Mouse (Mus musculus) v-Abl transformed pro-B cells (cell line): Measurements from ENCODE around the gene Olfr223.
"Not testable (repeated sequence)": the region's sequence is repeated elsewhere in the genome, so short reads cannot be mapped to it uniquely, and the experiment has no call there.

Experiments
- in situ Hi-C, 2 experiments: fragments of 400-800 bp; cut with MboI; formaldehyde crosslinking; loops; one replicate each; pipeline ENCODE4 v1.15.1; 2025; ENCODE audit not compliant: unreplicated experiment in 2 of 2

Gene Olfr223

GRCm38 (mm10) chr11:59600872-59601271 is 7.8 kb upstream of the Olfr223 start:
- in situ Hi-C loops = no loop called here

- in situ Hi-C loops = no loop called here
Observed at GRCm38 (mm10) chr11:59599211-59599610, 6.1 kb upstream of the Olfr223 start.

GRCm38 (mm10) chr11:59596950-59597349 is 3.9 kb upstream of the Olfr223 start:
- in situ Hi-C loops = no loop called here

GRCm38 (mm10) chr11:59596091-59596490 is 3.0 kb upstream of the Olfr223 start:
- in situ Hi-C loops = no loop called here

GRCm38 (mm10) chr11:59589496-59589895 is 3.6 kb downstream of the Olfr223 start:
- in situ Hi-C loops = no loop called here

- in situ Hi-C loops = no loop called here
Observed at GRCm38 (mm10) chr11:59584539-59584938, 8.6 kb downstream of the Olfr223 start.

- in situ Hi-C loops = not testable (repeated sequence)
Observed at GRCm38 (mm10) chr11:59576135-59576534, 17.0 kb downstream of the Olfr223 start, which contains the start of gene Olfr222. Gene Olfr222 (minus strand): TSS chr11:59576235.

- in situ Hi-C loops = no loop called here
Observed at GRCm38 (mm10) chr11:59575726-59576125, 17.4 kb downstream of the Olfr223 start.

- in situ Hi-C loops = loop anchor here (5.0 kb wide), 2 partner anchors 42 to 267 kb away; partner anchors contain the start of gene Zkscan17 (in 2 of the 2)
Observed at GRCm38 (mm10) chr11:59569306-59569705, 23.8 kb downstream of the Olfr223 start.

GRCm38 (mm10) chr11:59562837-59563236 is 30.3 kb downstream of the Olfr223 start:
- in situ Hi-C loops = no loop called here

- in situ Hi-C loops = no loop called here
Observed at GRCm38 (mm10) chr11:59562336-59562735, 30.8 kb downstream of the Olfr223 start.

- in situ Hi-C loops = no loop called here
Observed at GRCm38 (mm10) chr11:59560906-59561305, 32.2 kb downstream of the Olfr223 start.

- in situ Hi-C loops = no loop called here
Observed at GRCm38 (mm10) chr11:59554535-59554934, 38.6 kb downstream of the Olfr223 start.

GRCm38 (mm10) chr11:59554127-59554526 is 39.0 kb downstream of the Olfr223 start:
- in situ Hi-C loops = no loop called here

GRCm38 (mm10) chr11:59544005-59544404 is 49.1 kb downstream of the Olfr223 start:
- in situ Hi-C loops = no loop called here

GRCm38 (mm10) chr11:59543376-59543775 is 49.7 kb downstream of the Olfr223 start:
- in situ Hi-C loops = no loop called here

GRCm38 (mm10) chr11:59542442-59542841 is 50.6 kb downstream of the Olfr223 start:
- in situ Hi-C loops = no loop called here

GRCm38 (mm10) chr11:59541324-59541723 is 51.8 kb downstream of the Olfr223 start, which contains the start of gene Nlrp3:
Gene Nlrp3 (plus strand): TSS chr11:59541568.
- in situ Hi-C loops = no loop called here

- in situ Hi-C loops = no loop called here
Observed at GRCm38 (mm10) chr11:59540123-59540522, 53.0 kb downstream of the Olfr223 start.
